Mouse (Mus musculus): Measurements from ENCODE around the gene Mapk12.

Gene Mapk12

DNA sequence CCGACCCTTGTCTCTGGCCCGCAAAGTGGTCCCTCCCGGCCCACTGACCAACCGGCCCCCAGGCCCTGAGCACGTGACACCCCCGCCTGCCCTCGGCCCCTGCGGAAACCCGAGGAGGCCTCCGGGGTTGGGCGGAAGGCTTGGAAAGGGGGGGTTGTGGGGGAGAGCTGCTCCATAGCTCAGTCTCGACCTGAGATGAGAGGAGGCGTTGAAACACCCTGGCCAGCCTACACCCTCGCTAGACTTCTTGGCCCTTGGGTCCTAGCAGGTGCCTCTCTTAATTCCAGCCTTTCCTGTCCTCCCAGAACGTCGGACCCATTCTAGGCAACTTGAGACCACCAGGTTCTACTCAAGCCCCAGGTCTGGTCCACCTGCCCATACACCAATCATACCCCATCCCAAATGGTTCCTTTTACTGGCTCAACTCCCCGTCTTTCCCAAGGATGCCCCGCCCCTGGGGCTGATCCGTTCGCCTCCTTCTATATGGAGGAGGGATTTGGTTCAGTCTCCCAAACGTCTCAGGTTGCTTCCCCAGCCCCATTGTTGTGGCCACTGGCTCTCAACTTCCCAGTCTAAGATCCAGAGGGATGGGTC lies at the start of gene Mapk12:
Gene Mapk12, minus strand, starts transcription at position 45 of the 594 bp plus-strand sequence.
- peak; percentile 55 for DNase-seq (ENCODE audit: low spot score)

DNA sequence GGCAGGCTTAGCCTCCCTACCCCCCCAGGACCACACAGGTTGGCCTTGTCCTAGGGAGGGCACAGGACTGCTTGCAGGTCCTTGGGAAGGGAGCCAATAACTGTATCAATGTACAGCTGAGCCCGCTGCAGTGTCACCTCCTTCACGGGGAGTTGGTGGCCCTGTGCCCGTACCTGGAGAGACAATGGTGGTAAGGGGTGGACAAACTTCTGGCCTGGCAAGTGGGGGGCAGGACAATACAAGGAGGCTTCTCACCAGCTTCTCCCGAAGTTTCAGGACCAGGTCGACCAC lies 44.4 kb upstream of the Mapk12 start:
- DNase-seq (ENCODE audit: low spot score), result no peak

DNA sequence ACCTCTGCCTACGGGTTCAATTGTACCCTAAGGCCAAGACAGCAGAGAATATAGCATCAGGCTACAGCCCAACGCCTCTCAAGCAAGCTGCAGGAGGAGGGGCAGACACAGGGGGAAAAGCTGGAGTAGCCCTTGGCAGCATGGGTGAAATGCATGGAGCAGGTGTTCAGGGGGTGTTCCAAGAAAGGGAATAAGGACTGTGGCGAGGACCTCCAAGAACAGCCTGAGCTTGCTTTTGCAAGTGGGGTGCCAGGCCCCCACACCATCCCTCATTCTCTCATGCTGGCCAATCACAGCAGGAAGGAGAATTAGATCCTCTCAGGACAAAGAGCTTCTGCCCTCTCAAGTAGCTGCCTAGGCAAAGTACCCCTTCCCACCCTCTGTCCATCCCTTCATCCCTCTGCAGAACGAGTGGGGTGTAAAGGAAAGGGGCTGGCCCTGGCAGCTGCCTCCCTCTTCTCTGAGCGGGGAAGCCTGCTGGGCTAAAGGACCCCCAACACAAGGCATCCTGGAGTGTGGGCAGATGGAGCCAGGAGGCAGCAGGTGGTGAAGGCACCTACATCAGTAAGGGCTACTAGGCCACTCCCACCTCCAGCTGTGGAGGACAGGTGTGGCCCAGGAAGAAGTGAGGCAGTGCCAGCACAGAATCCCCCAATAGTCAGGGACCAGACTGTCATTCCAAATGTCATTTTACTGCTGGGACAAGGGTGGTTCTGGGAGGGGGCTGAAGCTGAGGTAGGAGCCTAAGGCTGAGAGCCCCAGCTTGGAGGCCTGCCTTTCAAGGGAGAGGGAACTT lies 43.8 kb upstream of the Mapk12 start:
- no peak for DNase-seq (ENCODE audit: low spot score)

DNA sequence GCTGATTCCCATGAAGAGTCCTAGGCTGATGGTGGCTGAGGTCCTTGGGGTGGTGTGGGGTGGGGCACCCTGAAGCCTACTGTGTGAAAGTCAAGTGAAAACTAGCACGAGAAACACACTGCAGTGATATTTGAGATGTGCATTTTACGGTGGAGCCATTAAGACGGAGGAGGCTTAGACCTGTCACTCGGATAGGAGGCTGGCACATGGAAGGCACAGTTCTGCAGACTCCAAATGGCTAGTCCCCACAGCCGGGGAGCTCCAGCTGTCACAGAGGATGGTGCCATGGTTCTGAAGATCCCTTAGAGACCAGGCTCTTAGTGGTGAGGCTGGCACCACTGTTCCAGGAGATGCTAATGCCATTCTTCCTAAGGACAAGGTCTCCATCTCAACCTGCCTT lies 42.3 kb upstream of the Mapk12 start:
- no peak for DNase-seq (ENCODE audit: low spot score)

DNA sequence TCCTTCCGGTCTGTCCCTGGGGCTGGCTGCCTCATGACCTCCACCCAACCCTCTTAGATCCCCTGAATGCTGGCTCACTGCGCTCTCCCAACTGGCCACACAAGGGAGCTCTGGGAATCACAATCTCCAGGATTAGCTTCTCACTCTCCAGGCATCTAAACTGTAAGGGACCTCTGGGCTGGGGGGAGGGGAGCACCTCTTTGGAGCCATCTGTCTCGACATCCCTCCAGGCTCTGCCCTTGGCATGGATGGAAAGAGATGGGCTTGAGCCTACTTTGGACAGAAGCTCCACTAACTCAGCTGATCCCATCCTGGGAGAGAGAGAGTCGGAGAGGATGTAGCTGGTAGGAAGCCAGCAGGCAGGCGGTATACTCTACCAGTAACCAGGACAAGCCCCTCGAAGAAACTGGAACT lies 41.8 kb upstream of the Mapk12 start:
- peak; percentile 51 for DNase-seq (ENCODE audit: low spot score)

DNA sequence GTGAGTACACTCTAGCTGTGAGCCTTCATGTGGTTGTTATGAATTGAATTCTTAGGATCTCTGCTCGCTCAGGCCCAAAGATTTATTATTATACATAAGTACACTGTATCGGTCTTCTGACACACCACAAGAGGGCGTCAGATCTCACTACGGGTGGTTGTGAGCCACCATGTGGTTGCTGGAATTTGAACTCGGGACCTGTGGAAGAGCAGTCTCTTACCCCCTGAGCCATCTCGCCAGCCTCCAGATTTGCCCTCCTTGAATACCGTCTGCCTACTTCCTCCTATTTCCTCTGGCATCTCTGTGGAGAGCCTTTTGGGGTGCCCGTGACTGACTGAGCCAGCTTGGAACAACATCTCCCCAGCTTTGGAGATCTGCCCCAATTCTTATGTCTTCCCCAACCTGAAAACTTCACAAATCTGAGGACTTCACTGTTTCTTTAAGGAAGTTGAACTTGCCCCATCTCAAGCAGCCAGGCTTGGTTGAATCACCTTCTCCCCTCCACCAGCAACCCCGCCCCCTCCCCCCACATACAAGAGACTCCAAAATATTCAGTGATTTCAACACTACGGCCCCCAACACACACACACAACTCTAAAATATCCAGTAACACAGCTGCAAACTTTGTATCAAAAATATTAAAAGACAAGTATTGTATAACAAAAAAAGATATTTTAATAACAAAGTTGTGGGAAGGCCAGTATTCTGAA lies 41.2 kb upstream of the Mapk12 start:
- no peak for DNase-seq (ENCODE audit: low spot score)

DNA sequence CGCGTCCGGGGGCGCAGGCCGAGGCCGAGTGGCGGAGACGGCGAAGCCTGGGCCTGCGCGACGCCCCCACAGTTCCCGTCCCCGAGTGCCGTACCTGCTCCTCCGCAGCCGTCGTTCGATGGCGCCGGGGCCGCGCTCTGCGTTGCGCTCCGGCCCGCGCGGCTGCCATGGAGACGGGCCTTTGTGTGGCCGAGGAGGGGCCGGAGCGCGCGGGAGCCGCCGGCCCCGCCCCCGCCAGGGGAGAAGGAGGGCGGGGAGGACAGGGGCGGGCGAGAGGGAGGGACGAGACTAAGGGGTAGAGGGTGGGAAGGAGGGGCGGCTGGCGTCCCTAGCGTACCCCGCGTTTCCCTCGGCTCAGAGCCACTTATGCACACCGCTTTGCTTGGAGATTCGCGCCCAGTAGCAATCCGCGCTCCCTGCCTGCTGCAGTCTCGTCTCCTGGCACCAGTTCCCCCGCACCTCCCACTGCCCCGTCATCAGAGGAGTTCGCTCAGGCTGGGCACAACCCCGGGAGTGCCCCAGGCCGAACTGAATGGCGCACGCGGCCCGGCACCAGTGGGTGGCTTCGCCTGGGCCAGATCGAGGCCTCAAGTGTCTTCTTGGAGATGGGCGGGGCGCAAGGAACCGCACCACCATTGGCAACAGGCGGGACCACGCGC lies 40.2 kb upstream of the Mapk12 start, which contains the start of gene Plxnb2:
Gene Plxnb2, minus strand, starts transcription at position 218 of the 659 bp plus-strand sequence.
- peak; percentile 90 for DNase-seq (ENCODE audit: low spot score)

DNA sequence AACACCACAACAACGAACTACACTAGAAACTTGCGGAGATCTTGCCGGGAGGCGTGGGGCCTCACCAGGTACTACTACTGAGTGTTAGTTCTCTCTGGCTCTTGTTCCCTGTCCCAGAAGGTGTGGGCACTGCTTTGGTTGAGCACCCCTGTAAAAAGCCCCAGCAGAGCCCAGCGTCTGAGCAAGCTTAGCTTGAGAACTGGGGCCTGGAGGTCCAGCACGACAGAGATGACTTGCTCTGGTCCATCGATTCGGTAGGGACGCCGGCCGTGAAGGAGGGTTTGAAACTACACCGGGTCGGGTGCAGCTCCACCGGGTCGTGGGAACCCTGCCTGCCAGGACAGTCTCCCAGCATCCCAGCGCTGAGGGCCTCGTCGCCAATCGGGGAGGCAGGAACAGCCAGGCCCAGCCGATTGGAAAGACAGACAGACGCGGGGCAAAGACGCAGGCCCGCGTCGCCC lies 39.6 kb upstream of the Mapk12 start:
- DNase-seq (ENCODE audit: low spot score), result no peak

DNA sequence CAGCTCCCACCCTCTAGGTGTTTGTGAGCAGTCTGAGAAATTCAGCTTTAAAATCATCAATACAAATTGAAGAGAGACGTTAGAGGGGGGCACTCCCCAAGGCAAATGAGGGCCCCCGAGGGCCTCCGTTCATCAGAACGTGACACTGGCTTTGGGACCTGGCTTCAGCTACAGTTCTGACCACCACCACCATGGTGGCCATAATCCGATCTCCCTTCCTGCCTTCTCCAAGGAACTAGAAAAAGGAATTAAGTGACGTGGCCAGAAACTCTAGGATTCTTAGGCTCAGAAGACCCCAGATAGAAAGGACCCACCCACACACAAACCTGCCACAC lies 39.1 kb upstream of the Mapk12 start:
- no peak for DNase-seq (ENCODE audit: low spot score)

DNA sequence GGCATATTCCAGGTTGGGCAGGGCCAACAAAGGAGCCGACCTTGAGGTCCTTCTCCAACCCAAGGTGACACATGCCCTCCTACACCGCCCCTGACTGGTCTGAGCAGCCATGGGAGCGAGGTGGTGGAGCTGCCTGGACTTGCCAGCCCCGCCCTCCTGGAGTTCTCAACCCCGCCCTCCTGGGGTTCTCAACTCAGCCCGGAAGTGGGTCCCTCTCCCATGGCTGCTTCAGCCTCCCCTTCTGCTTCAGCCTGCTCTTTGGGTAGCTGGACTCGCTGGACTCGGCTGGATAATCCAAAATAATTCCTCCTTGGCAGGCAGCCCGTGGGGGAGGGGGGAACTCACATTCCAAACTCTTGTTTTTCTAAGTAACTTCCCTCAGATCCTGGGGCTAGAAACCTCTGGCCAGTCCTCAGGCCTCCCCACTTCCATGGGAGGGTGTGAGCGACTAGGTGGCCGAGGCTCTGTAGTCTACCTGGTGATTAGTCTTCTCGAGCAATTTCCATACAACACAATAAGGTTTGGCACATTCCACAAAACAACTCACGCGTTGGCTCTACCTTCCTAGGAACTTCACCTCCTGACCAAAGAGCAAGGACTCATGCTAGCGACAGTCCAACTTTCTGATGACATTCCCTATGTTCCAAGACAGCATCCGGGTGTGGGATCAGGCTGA lies 38.6 kb upstream of the Mapk12 start:
- DNase-seq (ENCODE audit: low spot score), result peak; percentile 92

DNA sequence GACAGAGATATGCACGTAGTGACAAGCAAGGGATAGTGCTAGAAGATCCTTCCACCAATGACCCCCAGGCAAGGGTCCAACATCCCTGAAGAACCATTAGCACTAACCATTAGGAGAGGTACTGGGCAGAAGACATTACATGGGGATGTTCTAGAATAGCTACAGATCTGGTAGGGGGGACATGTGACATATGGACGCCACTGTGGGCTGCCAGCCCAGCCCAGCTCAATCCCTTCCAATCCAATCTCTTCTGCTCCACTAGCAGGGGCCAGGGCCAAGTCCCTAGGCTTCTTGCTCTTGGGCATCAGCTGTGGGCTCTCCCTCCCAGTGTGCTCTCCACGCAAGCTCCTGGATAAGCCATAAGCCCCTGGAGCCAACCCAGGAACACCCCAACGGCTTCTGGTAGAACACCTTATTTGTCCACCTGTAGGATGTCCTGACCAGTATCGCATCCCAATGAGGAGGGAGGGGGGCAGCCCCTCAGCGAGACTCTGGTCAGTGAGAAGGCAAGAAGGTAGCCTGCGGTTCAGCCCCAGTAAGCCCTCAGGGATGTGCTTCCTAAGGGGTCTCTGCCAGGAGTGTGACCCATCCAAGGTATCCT lies 37.9 kb upstream of the Mapk12 start:
- DNase-seq (ENCODE audit: low spot score), result no peak

DNA sequence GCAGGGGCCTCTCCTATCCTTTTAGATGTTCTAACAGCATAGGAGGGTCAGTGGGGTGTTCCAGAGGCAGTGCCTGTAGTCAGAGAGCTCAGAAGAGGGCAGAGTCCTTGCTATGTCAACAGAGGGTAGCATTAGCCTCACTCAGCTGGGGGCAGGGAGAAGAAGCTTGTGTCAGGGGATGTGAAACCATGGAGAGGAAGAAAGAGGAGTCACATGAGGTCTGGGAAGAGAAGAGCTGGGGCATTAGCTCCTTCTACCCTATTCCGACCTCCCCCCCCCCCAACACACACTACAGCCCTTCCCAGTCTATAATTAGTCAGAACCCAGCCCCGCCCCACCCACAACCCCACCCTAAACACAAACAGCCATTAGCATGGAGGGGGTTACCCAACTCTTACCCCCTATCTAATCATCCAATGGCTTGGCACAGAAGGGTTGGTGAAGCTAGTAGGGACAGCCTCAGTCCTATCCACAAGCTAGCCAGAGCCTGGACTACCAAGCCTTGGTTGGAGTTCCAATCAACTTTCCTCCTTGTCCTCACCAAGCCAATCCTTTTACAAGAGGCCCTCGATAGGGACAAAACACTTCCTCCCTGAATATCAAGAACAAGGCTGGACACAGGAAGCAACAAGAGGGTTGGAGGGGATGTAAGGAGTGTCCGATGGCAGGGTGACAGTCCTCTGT lies 37.2 kb upstream of the Mapk12 start:
- DNase-seq (ENCODE audit: low spot score), result peak; percentile 85

DNA sequence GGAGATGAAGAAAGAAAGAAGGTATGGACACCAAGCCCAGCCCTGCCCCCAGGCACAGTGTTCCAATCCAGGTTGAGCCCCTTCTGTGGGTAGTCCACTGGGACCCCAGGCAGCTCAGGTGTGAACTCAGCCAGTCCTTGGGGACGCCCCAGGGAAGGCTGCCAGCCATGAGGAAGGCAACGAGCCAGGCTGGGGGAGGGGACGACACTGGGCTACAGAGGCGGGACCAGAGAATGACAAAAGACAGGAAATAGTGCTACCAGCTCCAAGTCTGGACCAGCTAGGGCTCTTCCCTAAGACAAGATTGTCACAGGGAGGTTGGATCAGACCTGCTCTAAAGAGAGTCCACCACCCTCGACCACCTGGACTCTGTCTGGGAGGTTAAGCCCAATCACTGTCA lies 36.6 kb upstream of the Mapk12 start:
- peak; percentile 72 for DNase-seq (ENCODE audit: low spot score)

DNA sequence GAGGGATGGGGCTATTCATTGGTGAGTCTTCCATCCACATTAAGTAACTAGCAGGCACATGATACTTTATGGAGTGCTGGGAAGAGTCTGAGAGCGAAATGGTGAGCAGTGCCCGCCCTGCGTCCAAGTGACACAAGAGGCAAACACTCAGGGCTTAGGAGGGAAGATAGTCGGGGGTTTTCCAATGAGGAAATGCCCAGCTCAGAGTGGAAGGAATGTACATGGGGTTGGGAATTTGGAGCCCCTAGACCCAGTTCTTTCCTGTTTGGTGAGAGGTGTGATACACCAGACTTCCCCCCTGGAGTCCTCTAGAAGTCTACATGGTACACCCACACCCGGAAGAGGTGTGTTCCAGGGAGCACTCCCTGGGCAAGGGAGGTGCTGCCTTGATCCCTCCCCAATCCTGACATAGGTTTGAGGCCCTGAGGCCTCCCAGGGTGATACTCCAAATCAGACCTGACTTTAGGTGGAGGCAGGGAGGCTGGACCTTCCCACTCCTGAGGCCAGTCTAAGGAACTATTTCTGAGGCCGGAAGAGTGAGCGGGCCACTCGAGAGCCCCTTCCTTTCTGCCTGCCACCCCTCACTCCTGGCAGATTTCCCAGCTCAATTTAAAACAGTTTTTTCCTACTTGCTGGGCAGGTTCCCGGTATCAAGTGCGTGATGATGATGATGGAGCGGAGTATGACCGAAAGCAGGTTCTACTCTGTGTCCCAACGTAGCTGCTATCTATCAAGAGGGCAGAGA lies 35.1 kb upstream of the Mapk12 start:
- no peak for DNase-seq (ENCODE audit: low spot score)

DNA sequence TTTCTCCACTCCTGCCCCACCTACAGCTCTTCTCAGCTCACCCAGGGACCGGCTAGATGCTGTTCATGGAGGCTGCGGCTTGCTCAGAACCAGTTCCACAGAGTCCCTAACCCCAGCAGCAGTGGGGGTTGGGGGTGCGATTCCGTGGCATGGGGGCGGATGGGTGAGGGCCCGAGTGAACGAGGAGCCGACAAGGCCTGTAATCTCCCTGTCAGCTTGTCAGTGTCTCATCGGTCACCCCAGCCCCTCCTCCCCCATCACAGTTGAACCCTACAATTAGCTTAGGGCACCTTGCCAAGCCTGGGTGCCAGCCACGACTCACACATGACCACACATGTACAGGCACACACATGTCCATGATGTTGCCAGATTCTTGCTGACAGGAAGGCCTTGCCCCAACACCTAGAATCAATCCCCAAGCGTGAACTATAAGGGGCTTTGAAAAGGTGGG lies 34.4 kb upstream of the Mapk12 start:
- DNase-seq (ENCODE audit: low spot score), result no peak

DNA sequence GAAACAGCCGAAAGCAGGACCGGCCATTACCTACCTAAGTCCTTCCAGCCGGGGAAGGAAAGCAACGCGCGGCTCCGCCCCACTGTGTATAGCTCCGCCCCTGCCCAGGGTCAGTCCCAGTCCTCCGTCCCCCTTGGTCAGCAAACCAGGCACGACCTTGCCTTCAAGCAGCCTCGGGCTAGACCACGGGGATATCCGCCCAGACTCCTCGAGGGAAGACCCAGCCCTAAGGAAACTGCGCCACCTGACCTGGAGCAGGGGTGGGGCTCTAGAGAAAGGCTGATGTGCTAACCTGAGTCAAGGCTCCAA lies 33.4 kb upstream of the Mapk12 start:
- DNase-seq (ENCODE audit: low spot score), result peak; percentile 95

DNA sequence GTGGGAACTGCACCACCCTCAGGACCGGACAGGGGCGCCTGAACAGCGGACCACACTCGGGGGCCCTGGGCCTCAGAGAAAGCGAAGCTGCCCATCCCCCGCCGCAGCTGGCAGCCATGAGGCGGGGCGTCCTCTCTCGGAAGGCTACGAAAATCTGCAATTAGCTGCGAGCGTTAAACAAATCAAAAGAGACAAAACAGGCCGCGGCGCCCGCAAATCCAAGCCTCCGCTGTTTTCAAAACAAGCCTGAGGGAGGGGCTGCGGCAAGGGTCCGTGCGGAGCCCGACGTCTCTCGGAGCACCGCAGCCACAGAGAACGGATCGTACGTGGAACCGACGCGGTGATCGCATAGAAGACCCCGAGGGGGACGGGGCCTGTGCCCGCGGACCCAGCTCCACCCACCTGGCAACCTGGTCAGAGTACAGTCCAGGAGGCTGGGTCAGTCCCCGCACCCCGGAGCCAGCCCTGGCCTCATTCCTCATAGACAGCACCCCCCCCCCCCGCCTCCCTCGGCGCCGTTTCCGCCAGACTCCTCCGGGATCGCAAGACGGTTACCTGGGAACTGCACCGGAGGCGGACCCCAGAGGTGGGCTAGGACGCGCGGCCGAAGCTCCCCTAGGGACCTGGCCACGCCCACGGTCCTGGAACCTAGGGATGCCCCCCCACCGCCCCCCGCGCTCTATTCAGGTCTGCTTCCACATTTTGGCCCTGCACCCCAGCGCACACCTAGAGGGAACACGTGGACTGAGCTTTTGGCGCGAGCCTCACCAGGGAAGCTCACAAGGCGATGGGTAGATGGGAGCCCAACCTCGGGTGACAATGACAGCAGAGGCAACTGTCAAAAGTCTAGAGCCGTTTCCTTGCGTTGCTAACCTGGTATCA lies 32.8 kb upstream of the Mapk12 start:
- DNase-seq (ENCODE audit: low spot score), result peak; percentile 69

DNA sequence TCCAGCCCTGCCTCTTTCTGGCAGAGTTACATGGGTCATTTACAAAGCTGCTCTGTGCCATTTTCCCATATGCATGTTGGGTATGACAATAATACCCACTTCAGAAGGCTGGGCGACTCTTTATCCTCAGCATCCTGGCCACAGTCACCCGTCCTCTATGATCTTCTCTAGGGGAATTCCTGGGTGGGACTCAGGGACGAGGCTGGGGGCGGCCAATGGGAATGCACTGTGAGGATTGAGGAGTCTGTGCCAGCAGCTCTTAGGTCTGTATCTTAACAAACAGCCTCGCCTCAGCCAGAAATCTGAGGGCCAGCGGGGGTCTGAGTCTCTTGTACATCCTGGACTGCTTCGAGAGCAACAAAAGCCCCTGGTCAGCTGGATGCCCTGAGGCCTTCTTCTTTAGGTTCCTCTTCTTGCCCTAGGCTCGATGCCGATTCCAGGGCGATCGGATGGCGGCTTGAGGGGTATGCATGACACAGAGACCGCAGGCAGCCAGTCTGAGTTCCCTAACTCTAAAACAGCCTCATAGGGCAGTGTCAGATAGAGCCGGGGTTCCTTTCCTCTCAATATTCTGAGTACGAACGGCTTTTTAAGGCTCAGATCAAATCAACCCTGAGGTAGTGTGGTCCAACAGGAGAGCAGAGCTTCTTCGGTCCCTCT lies 31.9 kb upstream of the Mapk12 start:
- DNase-seq (ENCODE audit: low spot score), result no peak

DNA sequence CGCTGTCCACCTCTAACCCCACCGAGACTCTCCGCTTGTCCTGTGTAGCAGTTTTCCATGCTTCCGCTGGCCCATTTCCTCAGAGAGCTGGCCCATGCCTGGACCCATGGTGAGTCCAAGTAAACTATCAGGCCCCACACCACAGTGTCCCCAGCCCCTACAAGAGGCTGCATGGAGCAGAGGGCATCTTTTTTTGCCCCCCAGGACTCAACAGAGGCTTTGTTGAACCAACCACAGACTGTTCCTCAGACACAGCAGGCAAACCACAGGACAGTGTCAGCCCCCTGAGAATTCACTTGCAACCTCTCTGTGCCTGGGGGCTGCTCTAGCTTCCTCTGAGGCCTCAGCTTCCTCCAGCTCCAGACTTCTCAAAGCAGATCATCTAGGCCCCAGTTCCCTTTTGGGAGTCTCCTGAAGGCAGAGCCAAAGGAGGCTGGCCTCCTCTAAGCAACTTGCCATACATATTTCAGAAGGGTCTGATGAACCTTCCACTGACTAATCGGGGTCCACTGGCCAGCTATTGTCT lies 31.1 kb upstream of the Mapk12 start:
- DNase-seq (ENCODE audit: low spot score), result no peak
